Mouse (Mus musculus) embryonic fibroblast, embryonic 13.5 days (primary cell): ENCODE measurements around the gene Mroh2a.

Source experiments
- CTCF ChIP-seq: IDR thresholded peaks from 2 replicates; pipeline ENCODE4 v1.5.1; 2011; ENCODE audit warnings: mild to moderate bottlenecking, control low read depth, low read length, moderate library complexity, borderline replicate concordance; ENCODE audit not compliant: insufficient read depth
- POLR2A ChIP-seq: IDR thresholded peaks from 2 replicates; pipeline ENCODE4 v1.6.1; 2011; ENCODE audit warnings: low read depth, mild to moderate bottlenecking, control low read depth, low read length, moderate library complexity

DNA sequence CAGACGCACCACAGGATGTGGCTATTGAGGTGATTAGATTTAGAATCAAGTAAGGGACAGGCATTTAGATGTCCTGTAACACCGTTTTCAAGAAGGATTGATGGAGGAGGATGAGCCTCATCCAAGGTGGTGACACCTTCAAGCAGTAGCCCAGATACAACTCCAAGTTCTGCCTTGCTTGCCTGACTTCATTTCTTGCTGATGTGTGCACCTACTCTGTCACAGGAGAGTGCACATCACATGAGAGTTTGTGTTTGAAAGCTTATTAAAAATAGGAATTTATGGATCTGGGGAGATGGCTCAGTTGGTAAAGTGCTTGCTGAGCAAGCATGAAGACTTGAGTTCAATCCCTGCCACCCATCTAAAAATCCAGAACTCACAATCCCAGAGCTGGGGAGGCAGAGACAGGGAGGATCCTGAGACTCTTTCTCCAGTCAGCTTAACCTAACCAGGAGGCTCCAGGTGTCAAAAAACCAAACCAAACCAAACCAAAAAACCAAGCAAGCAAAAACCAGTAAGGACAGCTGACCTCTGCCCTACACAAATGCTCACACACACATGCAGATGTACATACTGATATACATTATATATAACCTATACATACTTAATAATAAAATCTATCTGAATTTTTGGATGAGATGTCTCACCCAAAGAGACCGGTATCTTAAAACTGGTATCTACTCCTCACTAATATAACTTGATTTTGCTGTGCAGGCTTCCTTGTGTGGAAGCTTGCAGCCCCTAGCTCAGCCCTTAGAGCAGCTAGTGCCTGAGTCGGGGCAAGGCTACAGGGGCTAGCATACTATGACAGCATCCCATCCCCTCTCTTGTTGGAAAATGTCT is 72.1 kb downstream of the Mroh2a start:
- TF ChIP-seq CTCF (no peak), POLR2A (no peak)
